Mouse (Mus musculus) stomach, postnatal 0 days (tissue): ENCODE data around the gene Gabbr1. TPM values are rescaled to one million over a fixed set of nuclear protein-coding genes. Genes with fewer than 3 reads are reported as not detected.

Experiments used
- ATAC-seq: fragments of 200-750 bp; cut with Nextera tagmentation; 2 replicates; pipeline ENCODE4 v1.8.0; 2017; ENCODE audit not compliant: low FRiP score, low TSS enrichment
- DNase-seq: peaks from one replicate; pipeline ENCODE4 v3.0.0-alpha.2; 2016; ENCODE audit warnings: low spot score
- H3K27ac ChIP-seq: fragments of 300-500 bp; sonication (generic); replicated peaks from 2 replicates; pipeline ENCODE4 v1.5.1; 2014; ENCODE audit warnings: mild to moderate bottlenecking, control low read depth
- H3K27me3 ChIP-seq: fragments of 300-500 bp; sonication (generic); 2 replicates; pipeline ENCODE4 v1.6.1; 2014; ENCODE audit warnings: low read length; ENCODE audit not compliant: control insufficient read depth, insufficient read depth
- H3K36me3 ChIP-seq: fragments of 300-500 bp; sonication (generic); 2 replicates; pipeline ENCODE4 v1.6.1; 2014; ENCODE audit warnings: low read length, mixed read lengths; ENCODE audit not compliant: control insufficient read depth, insufficient read depth
- H3K4me1 ChIP-seq: fragments of 300-500 bp; sonication (generic); replicated peaks from 2 replicates; pipeline ENCODE4 v1.6.1; 2014; ENCODE audit warnings: antibody characterized with exemption; ENCODE audit not compliant: control insufficient read depth, insufficient read depth
- H3K4me2 ChIP-seq: fragments of 300-500 bp; sonication (generic); replicated peaks from 2 replicates; pipeline ENCODE4 v1.6.1; 2014; ENCODE audit warnings: low read depth, mild to moderate bottlenecking, control low read depth, moderate library complexity
- H3K4me3 ChIP-seq: fragments of 300-500 bp; sonication (generic); 2 replicates; pipeline ENCODE4 v1.5.1; 2014; ENCODE audit warnings: low read depth, low read length, control low read depth
- H3K9ac ChIP-seq: fragments of 300-500 bp; sonication (generic); 2 replicates; pipeline ENCODE4 v1.6.1; 2014; ENCODE audit warnings: mild to moderate bottlenecking, low read length, control low read depth, mixed read lengths
- H3K9me3 ChIP-seq: fragments of 300-500 bp; sonication (generic); 2 replicates; pipeline ENCODE4 v1.6.1; 2016; ENCODE audit warnings: low read length; ENCODE audit not compliant: control insufficient read depth
- CTCF ChIP-seq: IDR thresholded peaks from 2 replicates; pipeline ENCODE4 v1.5.1; 2016; ENCODE audit warnings: antibody characterized with exemption, low read depth, mild to moderate bottlenecking, moderate library complexity
- EP300 ChIP-seq: optimal IDR thresholded peaks from 2 replicates; pipeline ENCODE3; 2016; ENCODE audit warnings: antibody characterized with exemption
- WGBS: fragments of 180-500 bp; shearing (Covaris S2); extraction: QIAGEN DNeasy Blood & Tissue Kit; methylation state at CpG from one replicate; pipeline ENCODE4 v1.1.7; 2014; 5-methylcytosine and 5-hydroxymethylcytosine counted together
- polyA plus RNA-seq: library from polyadenylated mRNA; unstranded; fragments of >200 nt; fragmentation: Nextera tagmentation; extraction: Ambion mirVana; gene quantifications from 2 replicates; pipeline ENCODE4 v1.2.1, GENCODE M21; 2015

The Gabbr1 gene
- polyA plus RNA-seq, 1 experiment from 2014 or later = 3.8 TPM

DNA sequence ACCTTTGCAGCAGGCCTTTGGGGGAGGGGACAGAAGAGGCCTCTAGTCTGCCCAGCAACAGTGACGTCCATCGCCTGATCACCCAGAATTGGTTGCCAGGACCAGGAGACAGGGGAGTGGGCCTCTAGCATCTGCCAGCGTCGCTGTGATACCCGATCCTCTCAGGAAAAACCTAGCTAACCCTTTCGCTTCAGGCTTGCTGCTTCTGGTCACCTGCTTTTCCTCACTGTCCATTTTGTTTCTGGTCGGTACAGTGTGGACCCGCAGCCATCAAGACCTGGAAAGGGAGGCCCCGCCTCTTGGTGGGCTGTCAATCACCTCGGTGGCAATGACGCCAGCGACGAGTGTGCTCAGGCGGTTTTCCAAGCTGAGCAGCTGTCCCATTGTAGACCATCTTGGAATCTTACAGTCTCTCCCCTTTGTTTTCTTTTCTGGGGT lies 17.1 kb upstream of the Gabbr1 start:
- DNase-seq = peak; percentile 90
- Histone ChIP-seq H3K27me3 (no peaks in the 10 kb centered on the region), H3K9ac (peak overlapping the region; percentile 53; the same call in 1 of the 2 replicates), H3K36me3 (no peaks in the 10 kb centered on the region), H3K27ac (peak overlapping the region; percentile 89), H3K9me3 (no peaks in the 10 kb centered on the region), H3K4me2 (peak overlapping the region; percentile 56), H3K4me3 (peak overlapping the region; percentile 49), H3K4me1 (no peaks in the 10 kb centered on the region)
- TF ChIP-seq EP300 = no peak
- no peak for TF ChIP-seq CTCF
- ATAC-seq = peak; percentile 98
- WGBS = under 1% methylated on average over 14 of the region's 14 CpGs

GRCm38 (mm10) chr17:37029162-37029561 lies 16.6 kb upstream of the Gabbr1 start:
- WGBS = 61% methylated on average over 8 of the region's 8 CpGs
- Histone ChIP-seq H3K4me2 (peak overlapping the region; percentile 56), H3K4me1 (no peaks in the 10 kb centered on the region), H3K9ac (no peak overlapping the region), H3K36me3 (no peaks in the 10 kb centered on the region), H3K27me3 (no peaks in the 10 kb centered on the region), H3K4me3 (peak overlapping the region; percentile 49), H3K9me3 (no peaks in the 10 kb centered on the region), H3K27ac (peak overlapping the region; percentile 89)
- ATAC-seq (0 out of 2 replicates have a peak, but pooled peaks have one; percentile 5), DNase-seq (no peak)
- TF ChIP-seq CTCF (no peak), EP300 (no peak)

DNA sequence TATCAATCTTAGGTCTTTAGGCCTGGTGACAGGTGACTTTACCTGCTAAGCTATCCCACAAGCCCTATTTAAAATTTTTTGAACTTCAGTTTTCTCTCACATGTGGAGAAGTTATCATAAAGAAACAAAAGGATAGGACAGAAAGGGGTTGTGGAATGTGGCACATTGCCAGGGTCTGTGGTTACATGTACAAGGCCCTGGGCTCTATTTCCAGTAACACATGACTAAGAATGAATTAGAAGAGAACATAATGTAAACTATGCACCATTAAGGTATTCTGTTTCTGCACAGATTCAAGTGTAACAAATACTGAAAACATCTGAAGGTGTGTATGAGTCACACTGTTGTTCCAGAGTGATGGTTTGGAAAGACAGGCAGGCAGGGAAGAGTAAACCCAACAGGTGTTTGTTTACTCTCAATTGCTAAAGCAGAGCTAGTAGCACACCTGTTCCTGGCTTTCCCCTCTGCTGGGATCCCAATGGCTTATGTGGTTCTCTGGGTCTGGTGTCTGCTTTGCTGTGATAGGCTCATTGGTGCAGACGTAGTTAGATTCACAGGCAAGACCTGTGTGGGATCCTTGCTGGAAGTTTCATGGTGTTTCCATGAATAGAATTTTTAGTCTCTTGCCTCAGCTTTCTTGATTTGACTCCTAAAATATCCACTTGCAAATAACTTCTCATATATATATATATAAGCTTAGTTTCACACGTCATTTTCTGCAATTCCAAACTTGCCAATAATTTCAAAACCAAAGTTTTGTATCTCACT lies 6.5 kb upstream of the Gabbr1 start:
- WGBS = 62% methylated on average over 2 of the region's 2 CpGs
- no peak for TF ChIP-seq EP300
- TF ChIP-seq CTCF = no peak
- H3K9me3 ChIP-seq = no peaks in the 10 kb centered on the region

GRCm38 (mm10) chr17:37044651-37045244 lies 1.0 kb upstream of the Gabbr1 start:
- no peaks in the 10 kb centered on the region for H3K9me3 ChIP-seq
- H3K9ac ChIP-seq = peak overlapping the region; percentile 88; the same call in 1 of the 2 replicates
- peak overlapping the region; percentile 83; the same call in 1 of the 2 replicates for H3K4me3 ChIP-seq
- TF ChIP-seq EP300 = no peak
- TF ChIP-seq CTCF = no peak
- H3K27me3 ChIP-seq = no peaks in the 10 kb centered on the region
- H3K36me3 ChIP-seq = no peaks in the 10 kb centered on the region
- no peak for DNase-seq
- H3K27ac ChIP-seq = peak overlapping the region; percentile 50; the same call in 1 of the 2 replicates
- no peaks in the 10 kb centered on the region for H3K4me1 ChIP-seq
- peak overlapping the region; percentile 92 for H3K4me2 ChIP-seq
- WGBS = 48% methylated on average over 7 of the region's 7 CpGs
- no peak for ATAC-seq

More for the DNA sequence above, 6.5 kb upstream of the Gabbr1 start:
- no peak overlapping the region for H3K9ac ChIP-seq
- H3K4me1 ChIP-seq = no peaks in the 10 kb centered on the region
- no peak overlapping the region for H3K4me2 ChIP-seq
- H3K36me3 ChIP-seq = no peaks in the 10 kb centered on the region
- DNase-seq (no peak), ATAC-seq (no peak)
- H3K4me3 ChIP-seq = no peak overlapping the region
- H3K27ac ChIP-seq = no peak overlapping the region
- H3K27me3 ChIP-seq = no peaks in the 10 kb centered on the region

DNA sequence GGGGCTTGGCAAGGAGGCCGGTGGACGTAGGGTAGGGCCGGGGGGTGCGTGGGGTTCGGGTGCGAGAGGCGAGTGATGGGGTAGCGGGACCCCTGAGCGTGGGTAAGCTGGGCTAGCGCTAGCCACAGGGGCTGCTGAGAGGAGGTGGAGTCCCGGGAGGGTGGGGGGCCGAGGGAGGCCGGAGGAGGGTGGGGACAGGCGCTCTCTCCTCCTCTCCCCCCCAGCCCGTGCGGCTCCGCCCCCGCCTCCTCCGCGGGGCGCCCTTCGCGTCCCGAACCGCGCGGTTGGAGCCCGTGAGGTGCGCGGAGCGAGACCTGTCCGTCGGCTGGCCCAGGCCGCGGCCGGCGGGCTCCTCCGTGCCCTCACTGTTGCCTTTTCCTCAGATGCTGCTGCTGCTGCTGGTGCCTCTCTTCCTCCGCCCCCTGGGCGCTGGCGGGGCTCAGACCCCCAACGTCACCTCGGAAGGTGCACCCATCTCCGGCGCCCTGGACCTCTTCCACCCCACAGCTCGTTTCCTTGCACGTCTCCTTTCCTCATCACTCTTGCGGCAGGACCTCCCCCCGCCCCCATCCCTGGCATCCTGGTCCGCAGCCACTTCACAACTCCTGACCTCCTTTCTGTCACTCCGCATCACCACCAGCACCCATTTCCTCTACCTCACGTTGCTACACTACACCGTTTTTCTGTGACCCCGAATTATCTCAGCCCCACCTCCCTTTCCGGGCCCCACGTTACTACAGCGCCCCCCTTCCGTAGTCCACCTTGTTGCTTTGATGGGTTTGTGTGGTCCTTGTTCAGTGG lies 746 bp downstream of the Gabbr1 start:
- Histone ChIP-seq H3K27me3 (no peaks in the 10 kb centered on the region), H3K9ac (peak overlapping the region; percentile 88), H3K27ac (peak overlapping the region; percentile 50), H3K4me1 (peaks cover 3% of the 10 kb centered on the region; the same call in 1 of the 2 replicates), H3K4me3 (peak overlapping the region; percentile 83), H3K36me3 (no peaks in the 10 kb centered on the region), H3K4me2 (peak overlapping the region; percentile 92), H3K9me3 (no peaks in the 10 kb centered on the region)
- ATAC-seq (peak; percentile 53), DNase-seq (peak; percentile 58)
- under 1% methylated on average over 32 of the region's 58 CpGs for WGBS
- peak; percentile 48 for TF ChIP-seq CTCF
- no peak for TF ChIP-seq EP300
